Mouse (Mus musculus) ES-CJ7 (cell line): ENCODE measurements around the gene Mgll.

Source experiments
- DNase-seq: peaks from one replicate; pipeline ENCODE4 v3.0.0; 2011; ENCODE audit warnings: low read depth, low spot score

Gene Mgll

GRCm38 (mm10) chr6:88800735-88801134 is 76.5 kb downstream of the Mgll start:
- no peak for DNase-seq

- no peak for DNase-seq
Measured at GRCm38 (mm10) chr6:88803051-88803450, 78.8 kb downstream of the Mgll start.

- no peak for DNase-seq
Measured at GRCm38 (mm10) chr6:88803957-88804695, 79.9 kb downstream of the Mgll start.

- no peak for DNase-seq
Measured at GRCm38 (mm10) chr6:88804966-88805577, 80.9 kb downstream of the Mgll start.

GRCm38 (mm10) chr6:88809091-88810037 is 85.2 kb downstream of the Mgll start:
- peak; percentile 26 for DNase-seq

GRCm38 (mm10) chr6:88810291-88810690 is 86.1 kb downstream of the Mgll start:
- DNase-seq, result no peak

GRCm38 (mm10) chr6:88811396-88811795 is 87.2 kb downstream of the Mgll start:
- DNase-seq, result no peak

- DNase-seq, result no peak
Measured at GRCm38 (mm10) chr6:88811880-88812400, 87.7 kb downstream of the Mgll start.

- DNase-seq, result peak; percentile 70
Measured at GRCm38 (mm10) chr6:88812886-88813285, 88.7 kb downstream of the Mgll start.

GRCm38 (mm10) chr6:88813832-88814231 is 89.6 kb downstream of the Mgll start:
- DNase-seq, result no peak

- no peak for DNase-seq
Measured at GRCm38 (mm10) chr6:88815036-88815435, 90.8 kb downstream of the Mgll start.

- no peak for DNase-seq
Measured at GRCm38 (mm10) chr6:88815489-88815888, 91.3 kb downstream of the Mgll start.

- DNase-seq, result no peak
Measured at GRCm38 (mm10) chr6:88816913-88817312, 92.7 kb downstream of the Mgll start.

GRCm38 (mm10) chr6:88820853-88821252 is 96.6 kb downstream of the Mgll start:
- no peak for DNase-seq

GRCm38 (mm10) chr6:88821294-88821693 is 97.1 kb downstream of the Mgll start:
- no peak for DNase-seq

GRCm38 (mm10) chr6:88821901-88822300 is 97.7 kb downstream of the Mgll start:
- no peak for DNase-seq

- no peak for DNase-seq
Measured at GRCm38 (mm10) chr6:88824183-88824582, 100.0 kb downstream of the Mgll start.

- no peak for DNase-seq
Measured at GRCm38 (mm10) chr6:88826088-88826487, 101.9 kb downstream of the Mgll start.

GRCm38 (mm10) chr6:88826545-88826944 is 102.3 kb downstream of the Mgll start:
- peak; percentile 37 for DNase-seq

- DNase-seq, result no peak
Measured at GRCm38 (mm10) chr6:88826965-88827364, 102.8 kb downstream of the Mgll start.

- no peak for DNase-seq
Measured at GRCm38 (mm10) chr6:88827395-88828205, 103.4 kb downstream of the Mgll start.
